Mouse (Mus musculus) ovary, postnatal 10 days (tissue): Measurements from ENCODE around the gene Atxn1.

Experiments used
- DNase-seq: peaks from one replicate; pipeline ENCODE4 v3.0.0; 2022; ENCODE audit warnings: low spot score

The Atxn1 gene

GRCm38 (mm10) chr13:45564946-45565345 lies 399.9 kb downstream of the Atxn1 start:
- no peak for DNase-seq

- no peak for DNase-seq
These were observed 402.8 kb downstream of the Atxn1 start for GRCm38 (mm10) chr13:45562011-45562410.

- DNase-seq: no peak
These were observed 404.3 kb downstream of the Atxn1 start for GRCm38 (mm10) chr13:45560543-45560942.

GRCm38 (mm10) chr13:45559258-45559657 lies 405.6 kb downstream of the Atxn1 start:
- DNase-seq: no peak

GRCm38 (mm10) chr13:45558367-45558766 lies 406.4 kb downstream of the Atxn1 start:
- no peak for DNase-seq

GRCm38 (mm10) chr13:45553674-45554073 lies 411.1 kb downstream of the Atxn1 start:
- DNase-seq: no peak

GRCm38 (mm10) chr13:45547549-45547948 lies 417.3 kb downstream of the Atxn1 start:
- DNase-seq: no peak

GRCm38 (mm10) chr13:45546946-45547345 lies 417.9 kb downstream of the Atxn1 start:
- no peak for DNase-seq

- DNase-seq: no peak
These were observed 418.8 kb downstream of the Atxn1 start for GRCm38 (mm10) chr13:45545974-45546373.

- peak; percentile 59 for DNase-seq
These were observed 425.6 kb downstream of the Atxn1 start for GRCm38 (mm10) chr13:45539205-45539568.

GRCm38 (mm10) chr13:45538532-45539204 lies 426.1 kb downstream of the Atxn1 start:
- DNase-seq: peak; percentile 38

- no peak for DNase-seq
These were observed 426.7 kb downstream of the Atxn1 start for GRCm38 (mm10) chr13:45538091-45538490.

- DNase-seq: no peak
These were observed 427.7 kb downstream of the Atxn1 start for GRCm38 (mm10) chr13:45537110-45537509.

GRCm38 (mm10) chr13:45535731-45536453 lies 428.9 kb downstream of the Atxn1 start:
- no peak for DNase-seq

GRCm38 (mm10) chr13:45530754-45531153 lies 434.1 kb downstream of the Atxn1 start:
- DNase-seq: no peak

- DNase-seq: no peak
These were observed 436.0 kb downstream of the Atxn1 start for GRCm38 (mm10) chr13:45528787-45529186.

- DNase-seq: no peak
These were observed 437.4 kb downstream of the Atxn1 start for GRCm38 (mm10) chr13:45527232-45527964.

GRCm38 (mm10) chr13:45526230-45526629 lies 438.6 kb downstream of the Atxn1 start:
- no peak for DNase-seq

GRCm38 (mm10) chr13:45524791-45525435 lies 439.9 kb downstream of the Atxn1 start:
- DNase-seq: no peak

- no peak for DNase-seq
These were observed 440.5 kb downstream of the Atxn1 start for GRCm38 (mm10) chr13:45524305-45524704.

- no peak for DNase-seq
These were observed 448.1 kb downstream of the Atxn1 start for GRCm38 (mm10) chr13:45516501-45517393.
